Mouse (Mus musculus) limb, embryonic 13.5 days (tissue): Measurements from ENCODE around the gene Cpa2. TPM values are rescaled to one million over a fixed set of nuclear protein-coding genes. Genes with fewer than 3 reads are reported as not detected.

ENCODE experiments used
- ATAC-seq: fragments of 200-750 bp; cut with Nextera tagmentation; 2 replicates; pipeline ENCODE4 v1.8.0; 2017; ENCODE audit warnings: low read depth, moderate number of reproducible peaks, moderate TSS enrichment; ENCODE audit not compliant: low FRiP score
- H3K27ac ChIP-seq: fragments of 300-500 bp; sonication (generic); 2 replicates; pipeline ENCODE4 v1.5.1; 2015; ENCODE audit warnings: inconsistent platforms, mild to moderate bottlenecking, moderate library complexity
- H3K27me3 ChIP-seq: fragments of 300-500 bp; sonication (generic); 2 replicates; pipeline ENCODE4 v1.6.1; 2015; ENCODE audit warnings: mild to moderate bottlenecking, inconsistent platforms
- H3K36me3 ChIP-seq: fragments of 300-500 bp; sonication (generic); 2 replicates; pipeline ENCODE4 v1.6.1; 2015; ENCODE audit warnings: inconsistent platforms, mild to moderate bottlenecking, moderate library complexity
- H3K4me1 ChIP-seq: fragments of 300-500 bp; sonication (generic); 2 replicates; pipeline ENCODE4 v1.6.1; 2015; ENCODE audit warnings: inconsistent platforms
- H3K4me2 ChIP-seq: fragments of 300-500 bp; sonication (generic); replicated peaks from 2 replicates; pipeline ENCODE4 v1.6.1; 2015; ENCODE audit warnings: inconsistent platforms, mild to moderate bottlenecking, moderate library complexity
- H3K4me3 ChIP-seq: fragments of 300-500 bp; sonication (generic); 2 replicates; pipeline ENCODE4 v1.5.1; 2015; ENCODE audit warnings: moderate library complexity, mild to moderate bottlenecking, inconsistent platforms
- H3K9ac ChIP-seq: fragments of 300-500 bp; sonication (generic); 2 replicates; pipeline ENCODE4 v1.6.1; 2015; ENCODE audit warnings: mild to moderate bottlenecking, inconsistent platforms
- H3K9me3 ChIP-seq: fragments of 300-500 bp; sonication (generic); 2 replicates; pipeline ENCODE4 v1.6.1; 2016; ENCODE audit warnings: inconsistent platforms
- WGBS: fragments of 180-500 bp; shearing (Covaris S2); methylation state at CpG from one replicate; pipeline ENCODE4 v1.1.7; 2015; 5-methylcytosine and 5-hydroxymethylcytosine counted together
- polyA plus RNA-seq: library from polyadenylated mRNA; unstranded; fragments of >200 nt; fragmentation: Nextera tagmentation; extraction: Ambion mirVana; gene quantifications from 2 replicates; pipeline ENCODE4 v1.2.1, GENCODE M21; 2015

Gene Cpa2
- polyA plus RNA-seq, 1 experiment from 2014 or later, result 10.4 TPM

GRCm38 (mm10) chr6:30569331-30569730, 27.9 kb downstream of the Cpa2 start:
- Histone ChIP-seq H3K4me2 (no peak overlapping the region), H3K4me1 (peaks cover 23% of the 10 kb centered on the region), H3K9ac (no peak overlapping the region), H3K27me3 (no peaks in the 10 kb centered on the region), H3K9me3 (no peaks in the 10 kb centered on the region), H3K36me3 (no peaks in the 10 kb centered on the region), H3K4me3 (no peak overlapping the region), H3K27ac (no peak overlapping the region)
- WGBS, result 77% methylated on average over 10 of the region's 10 CpGs
- no peak for ATAC-seq

- H3K27ac ChIP-seq, result no peak overlapping the region
- 92% methylated on average over 5 of the region's 5 CpGs for WGBS
- no peak overlapping the region for H3K4me2 ChIP-seq
These were observed 28.6 kb downstream of the Cpa2 start for GRCm38 (mm10) chr6:30570012-30570411.

GRCm38 (mm10) chr6:30572456-30573311, 31.3 kb downstream of the Cpa2 start:
- H3K9ac ChIP-seq, result no peak overlapping the region
- no peak overlapping the region for H3K4me3 ChIP-seq
- H3K4me2 ChIP-seq, result no peak overlapping the region
- peak overlapping the region; percentile 89 for H3K27ac ChIP-seq
- ATAC-seq, result no peak
- 72% methylated on average over 20 of the region's 20 CpGs for WGBS
- H3K27me3 ChIP-seq, result no peaks in the 10 kb centered on the region
- no peaks in the 10 kb centered on the region for H3K9me3 ChIP-seq
- H3K36me3 ChIP-seq, result no peaks in the 10 kb centered on the region
- H3K4me1 ChIP-seq, result peaks cover 51% of the 10 kb centered on the region

More at GRCm38 (mm10) chr6:30570012-30570411, 28.6 kb downstream of the Cpa2 start:
- ATAC-seq, result no peak
- Histone ChIP-seq H3K4me3 (no peak overlapping the region), H3K9me3 (no peaks in the 10 kb centered on the region), H3K36me3 (no peaks in the 10 kb centered on the region), H3K4me1 (peaks cover 30% of the 10 kb centered on the region), H3K9ac (no peak overlapping the region), H3K27me3 (no peaks in the 10 kb centered on the region)

GRCm38 (mm10) chr6:30573380-30573779, 32.0 kb downstream of the Cpa2 start:
- ATAC-seq, result 0 out of 2 replicates have a peak, but pooled peaks have one; percentile 34
- H3K27ac ChIP-seq, result peak overlapping the region; percentile 89
- no peak overlapping the region for H3K4me2 ChIP-seq
- H3K4me1 ChIP-seq, result peaks cover 48% of the 10 kb centered on the region
- no peak overlapping the region for H3K4me3 ChIP-seq
- no peaks in the 10 kb centered on the region for H3K36me3 ChIP-seq
- H3K9me3 ChIP-seq, result no peaks in the 10 kb centered on the region
- no peak overlapping the region for H3K9ac ChIP-seq
- WGBS, result 47% methylated on average over 5 of the region's 5 CpGs
- no peaks in the 10 kb centered on the region for H3K27me3 ChIP-seq

DNA sequence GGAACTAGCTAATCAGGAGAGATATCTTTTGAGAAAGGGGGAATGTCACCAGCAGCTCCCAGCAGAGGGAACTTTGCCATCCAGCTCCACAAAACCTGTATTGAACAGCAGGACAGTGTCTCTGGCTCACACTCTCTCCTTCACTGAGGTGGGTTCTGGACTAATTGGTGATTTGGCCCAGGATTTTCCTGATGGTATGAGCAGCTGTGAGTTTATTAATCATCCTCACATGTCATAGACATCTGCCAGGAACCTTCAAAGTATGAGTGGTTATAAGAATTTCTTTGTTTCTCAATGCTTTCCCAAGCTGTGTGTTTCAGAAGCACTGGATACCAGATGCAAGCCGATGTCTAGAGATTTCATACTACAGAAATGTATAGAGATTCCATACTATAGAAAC, 33.6 kb downstream of the Cpa2 start:
- Histone ChIP-seq H3K27ac (peak overlapping the region; percentile 82), H3K4me3 (no peak overlapping the region), H3K4me2 (peak overlapping the region; percentile 25; the same call in 1 of the 2 replicates), H3K9ac (no peak overlapping the region), H3K4me1 (peaks cover 50% of the 10 kb centered on the region), H3K36me3 (no peaks in the 10 kb centered on the region), H3K27me3 (no peaks in the 10 kb centered on the region), H3K9me3 (no peaks in the 10 kb centered on the region)
- ATAC-seq, result no peak
- 68% methylated on average over 1 of the region's 1 CpGs for WGBS

DNA sequence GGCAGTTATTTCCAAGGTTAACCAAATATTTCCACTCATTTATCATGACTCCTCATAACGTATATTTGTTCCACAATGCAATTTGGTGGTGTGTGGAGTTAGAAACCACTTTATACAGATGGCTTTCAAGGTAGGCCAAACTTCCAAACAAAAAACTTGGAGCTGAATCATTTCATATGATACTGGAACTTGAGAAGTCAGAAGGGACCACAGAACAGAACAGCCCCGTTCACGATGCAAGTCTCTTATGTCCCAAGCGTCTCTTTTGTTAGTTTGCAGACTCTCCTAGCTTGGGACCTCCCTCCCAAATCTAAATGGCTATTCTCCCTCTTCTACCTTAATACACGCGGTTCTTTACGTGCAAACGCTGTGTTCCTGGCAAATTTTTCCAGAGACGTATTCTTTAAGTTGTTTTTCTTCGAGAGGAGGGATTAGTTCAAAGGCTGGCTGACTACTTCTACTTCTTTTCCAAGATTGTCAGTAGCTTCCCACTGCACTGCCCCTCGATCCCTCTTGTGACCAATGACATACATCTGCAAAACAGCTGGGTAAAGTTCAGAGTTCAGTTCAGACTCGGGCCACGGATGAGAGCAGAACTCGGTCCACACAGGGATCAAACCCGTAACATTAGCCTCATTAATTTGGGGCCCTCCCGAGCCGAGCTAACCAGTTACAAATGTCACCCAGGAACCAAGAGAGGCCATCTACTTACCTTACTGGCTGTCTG, 35.3 kb downstream of the Cpa2 start:
- 29% methylated on average over 17 of the region's 17 CpGs for WGBS
- peak overlapping the region; percentile 35 for H3K9ac ChIP-seq
- H3K36me3 ChIP-seq, result no peaks in the 10 kb centered on the region
- H3K4me3 ChIP-seq, result peak overlapping the region; percentile 19
- no peaks in the 10 kb centered on the region for H3K27me3 ChIP-seq
- ATAC-seq, result peak; percentile 73
- H3K4me1 ChIP-seq, result peaks cover 61% of the 10 kb centered on the region
- H3K27ac ChIP-seq, result peak overlapping the region; percentile 91
- no peaks in the 10 kb centered on the region for H3K9me3 ChIP-seq
- peak overlapping the region; percentile 51 for H3K4me2 ChIP-seq

GRCm38 (mm10) chr6:30579961-30580840, 38.8 kb downstream of the Cpa2 start:
- no peak overlapping the region for H3K4me2 ChIP-seq
- peak overlapping the region; percentile 59 for H3K27ac ChIP-seq
- no peak overlapping the region for H3K4me3 ChIP-seq
- ATAC-seq, result no peak
- no peak overlapping the region for H3K9ac ChIP-seq
- H3K27me3 ChIP-seq, result no peaks in the 10 kb centered on the region
- H3K4me1 ChIP-seq, result peaks cover 37% of the 10 kb centered on the region
- WGBS, result 41% methylated on average over 17 of the region's 17 CpGs
- no peaks in the 10 kb centered on the region for H3K36me3 ChIP-seq
- H3K9me3 ChIP-seq, result no peaks in the 10 kb centered on the region

DNA sequence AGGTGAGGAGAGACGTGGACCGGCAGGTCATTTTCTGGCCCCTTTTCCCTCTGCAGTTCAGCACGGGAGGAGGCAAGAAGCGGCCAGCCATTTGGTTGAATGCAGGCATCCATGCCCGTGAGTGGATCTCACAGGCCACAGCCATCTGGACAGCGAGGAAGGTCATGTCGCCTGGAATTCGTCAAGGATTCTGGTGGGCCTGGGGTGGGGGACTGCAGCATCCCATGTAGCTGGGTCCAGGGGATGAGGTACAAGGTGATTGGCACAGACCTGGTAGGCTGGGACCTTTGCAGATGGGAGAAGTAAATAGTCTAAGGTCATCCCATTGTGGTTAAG, 39.4 kb downstream of the Cpa2 start:
- Histone ChIP-seq H3K4me1 (peaks cover 33% of the 10 kb centered on the region), H3K27ac (peak overlapping the region; percentile 59), H3K4me3 (no peak overlapping the region), H3K36me3 (no peaks in the 10 kb centered on the region), H3K9me3 (no peaks in the 10 kb centered on the region), H3K27me3 (no peaks in the 10 kb centered on the region), H3K4me2 (no peak overlapping the region), H3K9ac (no peak overlapping the region)
- no peak for ATAC-seq
- 40% methylated on average over 8 of the region's 8 CpGs for WGBS

DNA sequence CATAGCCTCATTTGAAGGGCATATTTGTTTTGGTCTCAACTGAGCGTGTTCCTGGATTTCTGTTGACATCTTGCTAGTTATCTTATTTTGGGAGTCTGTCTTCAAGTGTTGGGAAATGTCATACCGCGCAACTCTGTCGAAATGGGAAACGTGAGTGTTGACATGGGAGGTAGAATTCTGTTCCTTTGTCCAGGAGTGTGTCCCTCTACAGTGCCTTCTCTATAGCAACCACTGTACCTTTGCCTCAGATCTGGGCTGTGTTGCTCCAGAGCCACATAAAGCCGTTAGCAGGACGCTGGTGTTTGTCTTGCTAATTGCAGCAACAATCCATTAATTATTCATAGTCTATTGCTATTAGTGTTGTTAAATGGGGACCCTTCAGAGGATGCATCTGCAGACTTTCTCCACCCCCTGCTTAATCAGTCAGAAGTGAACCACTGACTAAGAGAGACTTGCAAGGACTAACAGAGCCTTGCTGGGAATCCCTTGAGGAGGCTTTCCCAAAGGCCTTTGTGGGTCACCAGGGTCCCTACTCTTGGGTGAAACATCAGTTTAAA, 45.6 kb downstream of the Cpa2 start:
- no peak overlapping the region for H3K27ac ChIP-seq
- no peak overlapping the region for H3K4me3 ChIP-seq
- no peak overlapping the region for H3K4me2 ChIP-seq
- no peaks in the 10 kb centered on the region for H3K9me3 ChIP-seq
- H3K27me3 ChIP-seq, result no peaks in the 10 kb centered on the region
- H3K36me3 ChIP-seq, result no peaks in the 10 kb centered on the region
- 73% methylated on average over 7 of the region's 7 CpGs for WGBS
- ATAC-seq, result no peak
- H3K4me1 ChIP-seq, result peaks cover 18% of the 10 kb centered on the region
- no peak overlapping the region for H3K9ac ChIP-seq

- H3K27ac ChIP-seq, result 0 out of 2 replicates have a peak overlapping the region, but pooled peaks have one; percentile 52
These were observed 48.4 kb downstream of the Cpa2 start for GRCm38 (mm10) chr6:30589819-30590218.

GRCm38 (mm10) chr6:30591851-30592404, 50.5 kb downstream of the Cpa2 start:
- Histone ChIP-seq H3K27ac (no peak overlapping the region), H3K9me3 (no peaks in the 10 kb centered on the region), H3K4me2 (no peak overlapping the region), H3K27me3 (no peaks in the 10 kb centered on the region), H3K4me3 (no peak overlapping the region), H3K9ac (no peak overlapping the region), H3K4me1 (peaks cover 38% of the 10 kb centered on the region), H3K36me3 (no peaks in the 10 kb centered on the region)
- no peak for ATAC-seq
- WGBS, result 24% methylated on average over 5 of the region's 5 CpGs

More at GRCm38 (mm10) chr6:30589819-30590218, 48.4 kb downstream of the Cpa2 start:
- peaks cover 17% of the 10 kb centered on the region for H3K4me1 ChIP-seq
- WGBS, result 10% methylated on average over 2 of the region's 2 CpGs
- H3K9ac ChIP-seq, result no peak overlapping the region
- H3K4me3 ChIP-seq, result no peak overlapping the region
- H3K27me3 ChIP-seq, result no peaks in the 10 kb centered on the region
- no peak for ATAC-seq
- H3K4me2 ChIP-seq, result no peak overlapping the region
- H3K36me3 ChIP-seq, result no peaks in the 10 kb centered on the region
- no peaks in the 10 kb centered on the region for H3K9me3 ChIP-seq
